Mouse (Mus musculus) layer of hippocampus, adult 18-20 months (tissue): ENCODE measurements around the gene Gm21748. TPM values are rescaled to one million over a fixed set of nuclear protein-coding genes. Genes with fewer than 3 reads are reported as not detected.
"Not testable (repeated sequence)": the region's sequence is repeated elsewhere in the genome, so short reads cannot be mapped to it uniquely, and the experiment has no call there.

Experiments used
- DNase-seq, 2 experiments: peaks; one replicate each; pipeline ENCODE4 v3.0.0; 2022; ENCODE audit warnings: low spot score in 2 of 2
- long read RNA-seq: library from polyadenylated mRNA; stranded (forward); transcript quantifications from one replicate; pipeline ENCODE4 v2.0.0, GENCODE M21; 2021
- total RNA-seq, 2 experiments: library from RNA; stranded (reverse); gene quantifications; 2 replicates each; pipeline ENCODE4 v1.2.3; 2021

The Gm21748 gene
- not detected for total RNA-seq
- long read RNA-seq, result 0 reads

DNA sequence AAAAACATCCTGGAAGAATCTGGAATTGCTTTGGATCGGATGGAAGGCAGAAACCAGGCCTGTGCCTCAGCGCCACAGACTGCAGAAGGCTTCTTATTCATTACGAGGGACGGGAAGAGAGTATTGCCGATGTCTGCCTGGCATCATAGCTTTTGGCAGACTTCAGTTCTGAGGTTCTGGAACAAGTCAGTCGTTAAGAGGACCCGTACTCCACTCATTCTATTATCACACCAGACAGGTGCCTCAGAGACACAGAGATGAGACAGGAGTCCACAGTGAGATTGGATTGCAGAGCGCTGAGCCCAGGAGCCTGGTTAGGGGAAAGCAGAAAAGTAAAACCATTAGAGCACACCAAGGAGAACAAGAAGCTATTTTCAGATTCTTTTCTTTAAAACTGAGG is at the start of gene Gm21748:
Gene Gm21748 (minus strand): TSS at position 101 of the 400 bp plus-strand sequence.
- not testable (repeated sequence) for DNase-seq

Other genes with a start within 250 kb of the Gm21748 start
- gene Gm21860, start 84.4 kb downstream of the Gm21748 start, total RNA-seq, result not detected
- not detected for gene Gm47283, start 54.4 kb downstream of the Gm21748 start, total RNA-seq